Mouse (Mus musculus) myocyte (in vitro differentiated cells): ENCODE data around the gene Olfr435.

Experiments used
- E2F4 ChIP-seq: IDR thresholded peaks from one replicate; pipeline ENCODE4 v1.6.1; 2011; ENCODE audit warnings: mild to moderate bottlenecking, control low read depth, moderate library complexity; ENCODE audit not compliant: insufficient read depth
- MYOG ChIP-seq, 3 experiments: IDR thresholded peaks; one replicate each; pipeline ENCODE4 v1.6.1; 2011; ENCODE audit warnings: control low read depth in 2 of 3, low read depth in 2 of 3, mild to moderate bottlenecking in 2 of 3; ENCODE audit not compliant: insufficient read length in 2 of 3, control insufficient read depth in 1 of 3, insufficient read depth in 1 of 3
- POLR2A ChIP-seq: IDR thresholded peaks from one replicate; pipeline ENCODE4 v1.6.1; 2011; ENCODE audit warnings: low read depth, mild to moderate bottlenecking, control low read depth, moderate library complexity; ENCODE audit not compliant: insufficient read length
- POLR2AphosphoS2 ChIP-seq: IDR thresholded peaks from one replicate; pipeline ENCODE4 v1.6.1; 2011; ENCODE audit warnings: low read depth, control low read depth; ENCODE audit not compliant: insufficient read length
- TCF12 ChIP-seq: IDR thresholded peaks from one replicate; pipeline ENCODE4 v1.6.1; 2011; ENCODE audit warnings: mild to moderate bottlenecking, control low read depth; ENCODE audit not compliant: poor library complexity, insufficient read depth, severe bottlenecking

DNA sequence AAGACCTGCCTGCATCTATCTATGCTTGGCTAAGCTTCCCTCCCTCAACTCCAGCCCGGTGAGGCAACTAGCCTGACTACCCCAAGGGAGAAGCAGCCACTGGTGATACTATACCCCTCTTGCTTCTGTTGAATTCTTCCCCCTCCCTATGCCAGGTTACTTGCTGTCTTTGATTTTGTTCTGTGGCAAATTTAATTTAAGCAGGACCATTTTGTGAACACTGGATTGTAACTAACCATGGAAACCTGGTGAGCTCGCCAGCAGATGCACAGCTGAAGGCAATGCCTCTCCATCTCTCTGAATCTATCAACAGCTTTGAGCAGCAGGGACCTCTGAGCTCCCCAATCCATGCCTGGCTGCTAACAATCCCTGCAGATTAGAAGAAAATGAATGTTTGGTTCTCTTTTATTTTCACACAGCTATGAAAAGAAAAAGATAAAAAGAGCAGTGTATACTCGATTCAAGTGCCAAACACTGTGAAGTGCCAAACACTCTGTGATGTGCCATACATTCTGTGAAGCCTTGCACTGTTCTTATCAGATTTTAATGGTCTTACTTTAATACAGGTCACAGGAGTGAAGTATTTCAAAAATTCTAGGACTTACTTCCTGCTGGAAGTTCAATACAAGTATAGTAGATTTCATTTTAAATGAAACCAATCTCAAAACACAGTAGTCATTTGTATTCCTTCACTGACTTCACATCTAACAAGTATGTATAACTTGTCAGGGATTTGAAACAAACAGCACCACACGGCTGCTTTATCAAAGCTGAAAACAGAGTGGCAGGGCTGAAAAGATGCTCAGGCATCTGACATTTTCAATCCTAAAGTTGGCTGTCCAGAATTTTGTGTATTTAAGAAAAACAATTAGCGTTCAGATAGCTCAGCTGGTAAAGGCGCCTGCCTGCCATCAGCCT is 18.1 kb upstream of the Olfr435 start:
- TF ChIP-seq MYOG (IDR thresholded peaks at IDR 0.05; ENCODE audit: control insufficient read depth in 1 of 3, insufficient read depth in 1 of 3, insufficient read length in 2 of 3, low read depth in 2 of 3) (no peak), TCF12 (no peak), POLR2A (no peak), E2F4 (no peak), POLR2AphosphoS2 (no peak)
